16 mouse cellular contexts compared by ENCODE assay signal in the genomic region with DNA sequence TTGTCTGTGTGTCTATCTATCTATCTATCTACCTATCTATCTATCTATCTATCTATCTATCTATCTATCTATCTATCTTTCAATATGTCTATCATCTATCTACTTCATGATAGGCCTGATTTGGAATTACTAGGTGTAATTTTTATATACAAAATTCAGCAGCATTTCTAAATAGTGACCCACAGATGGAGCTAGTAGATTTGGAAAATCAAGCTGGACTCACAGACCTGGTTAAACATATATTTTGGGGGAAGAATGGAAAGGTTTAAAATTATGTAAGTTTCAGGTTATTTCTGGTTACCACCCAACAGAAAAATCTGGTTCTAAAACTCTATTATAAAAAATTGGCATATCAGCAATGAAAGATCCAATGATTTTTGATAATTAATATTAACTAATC.
"Had no signal": no experiment of that assay in that cellular context is flagged by ENCODE, and none has a peak within 500 bp of the region (broad histone marks: within the 10 kb centered on the region; RNA-seq: fewer than 3 reads in every experiment).

No protein-coding gene starts in this region.

- H3K4me3 ChIP-seq: limb, embryonic 12.5 days; liver, embryonic 13.5 days; lung, embryonic 15.5 days; myocyte; neural tube, embryonic 15.5 days had no signal

- H3K4me1 ChIP-seq: limb, embryonic 12.5 days; liver, embryonic 13.5 days; lung, embryonic 15.5 days; neural tube, embryonic 15.5 days had no signal

- DNase-seq: kidney, adult 9 months; kidney, postnatal 10 days; kidney, postnatal 4 days; liver; liver, embryonic 13.5 days; liver, postnatal 0 days; lung, postnatal 36 days; right cerebral cortex, adult 18-20 months; right cerebral cortex, postnatal 25 days; thymus, postnatal 36 days had no signal

- H3K9ac ChIP-seq: limb, embryonic 12.5 days; liver, embryonic 13.5 days; liver, postnatal 0 days; lung, embryonic 15.5 days; neural tube, embryonic 15.5 days had no signal

- H3K36me3 ChIP-seq: limb, embryonic 12.5 days; liver, embryonic 13.5 days; lung, embryonic 15.5 days; neural tube, embryonic 15.5 days had no signal

- H3K9me3 ChIP-seq: limb, embryonic 12.5 days; lung, embryonic 15.5 days; neural tube, embryonic 15.5 days had no signal

- H3K27me3 ChIP-seq: limb, embryonic 12.5 days; liver, embryonic 13.5 days; lung, embryonic 15.5 days; neural tube, embryonic 15.5 days had no signal

- ATAC-seq: intestine, postnatal 0 days; liver, postnatal 0 days had no signal

- H3K4me2 ChIP-seq: limb, embryonic 12.5 days; liver, embryonic 13.5 days; lung, embryonic 15.5 days; midbrain, embryonic 11.5 days; neural tube, embryonic 15.5 days had no signal

- H3K27ac ChIP-seq: limb, embryonic 12.5 days; liver, embryonic 13.5 days; lung, embryonic 15.5 days; neural tube, embryonic 15.5 days had no signal
